Mouse (Mus musculus): ENCODE data around the gene Gm21679. TPM values are rescaled to one million over a fixed set of nuclear protein-coding genes. Genes with fewer than 3 reads are reported as not detected.
"Not testable (repeated sequence)": the region's sequence is repeated elsewhere in the genome, so short reads cannot be mapped to it uniquely, and the experiment has no call there.

The Gm21679 gene
- not detected in 2 replicates for polyA plus RNA-seq (2016; fragmentation: Nextera tagmentation; extraction: Ambion mirVana)

GRCm38 (mm10) chrY:29683270-29683669, at the start of gene Gm21679:
TSS of gene Gm21679 (minus strand) at chrY:29683370.
- H3K27ac ChIP-seq; H3K36me3 ChIP-seq; H3K27me3 ChIP-seq; ATAC-seq (ENCODE audit: insufficient number of reproducible peaks, insufficient read depth, low FRiP score, low TSS enrichment); H3K9me3 ChIP-seq; H3K4me2 ChIP-seq (replicated peaks); H3K9ac ChIP-seq; H3K4me1 ChIP-seq; H3K4me3 ChIP-seq: not testable (repeated sequence)
- no CpG with 5 or more reads among the region's 3 CpGs for WGBS
